Mouse (Mus musculus): ENCODE measurements around the gene Serpina1b.
"Not testable (repeated sequence)": the region's sequence is repeated elsewhere in the genome, so short reads cannot be mapped to it uniquely, and the experiment has no call there.

Gene Serpina1b

GRCm38 (mm10) chr12:103700144-103700750 lies 129.9 kb downstream of the Serpina1b start:
- no peak for DNase-seq (ENCODE audit: extremely low spot score)

- DNase-seq (ENCODE audit: extremely low spot score) = no peak
These were observed 134.7 kb downstream of the Serpina1b start, which contains the start of gene Serpina1f for GRCm38 (mm10) chr12:103695429-103695828. Serpina1f (minus strand) TSS chr12:103695529.

GRCm38 (mm10) chr12:103688221-103688814 lies 141.9 kb downstream of the Serpina1b start:
- DNase-seq (ENCODE audit: extremely low spot score) = peak; percentile 17

GRCm38 (mm10) chr12:103687021-103687420 lies 143.2 kb downstream of the Serpina1b start:
- DNase-seq (ENCODE audit: extremely low spot score) = peak; percentile 7

GRCm38 (mm10) chr12:103686050-103686449 lies 144.1 kb downstream of the Serpina1b start:
- no peak for DNase-seq (ENCODE audit: extremely low spot score)

- no peak for DNase-seq (ENCODE audit: extremely low spot score)
These were observed 144.8 kb downstream of the Serpina1b start for GRCm38 (mm10) chr12:103685386-103685785.

GRCm38 (mm10) chr12:103683775-103684174 lies 146.4 kb downstream of the Serpina1b start:
- no peak for DNase-seq (ENCODE audit: extremely low spot score)

- DNase-seq (ENCODE audit: extremely low spot score) = no peak
These were observed 148.4 kb downstream of the Serpina1b start for GRCm38 (mm10) chr12:103681739-103682138.

- no peak for DNase-seq (ENCODE audit: extremely low spot score)
These were observed 149.0 kb downstream of the Serpina1b start for GRCm38 (mm10) chr12:103681169-103681568.

- DNase-seq (ENCODE audit: extremely low spot score) = not testable (repeated sequence)
These were observed 150.3 kb downstream of the Serpina1b start for GRCm38 (mm10) chr12:103679853-103680252.
